Mouse (Mus musculus) hindbrain, postnatal 0 days (tissue): ENCODE data around the gene Mast3. TPM values are rescaled to one million over a fixed set of nuclear protein-coding genes. Genes with fewer than 3 reads are reported as not detected.
A peak's percentile ranks its signal among the peaks of the same experiment; 100 is the strongest.

Experiments
- ATAC-seq: fragments of 200-750 bp; cut with Nextera tagmentation; 2 replicates; pipeline ENCODE4 v1.8.0; 2017; ENCODE audit warnings: mild to moderate bottlenecking, moderate TSS enrichment, moderate library complexity
- DNase-seq: peaks from one replicate; pipeline ENCODE4 v3.0.0-alpha.2; 2015; ENCODE audit warnings: low spot score
- H3K27ac ChIP-seq: fragments of 300-500 bp; sonication (generic); 2 replicates; pipeline ENCODE4 v1.5.1; 2014; ENCODE audit warnings: mild to moderate bottlenecking
- H3K27me3 ChIP-seq: fragments of 300-500 bp; sonication (generic); 2 replicates; pipeline ENCODE4 v1.6.1; 2014; ENCODE audit warnings: low read length, mixed read lengths; ENCODE audit not compliant: insufficient read depth
- H3K36me3 ChIP-seq: fragments of 300-500 bp; sonication (generic); 2 replicates; pipeline ENCODE4 v1.6.1; 2014; ENCODE audit warnings: low read length, mixed read lengths; ENCODE audit not compliant: insufficient read depth
- H3K4me1 ChIP-seq: fragments of 300-500 bp; sonication (generic); 2 replicates; pipeline ENCODE4 v1.6.1; 2014; ENCODE audit warnings: antibody characterized with exemption, low read length, mixed read lengths; ENCODE audit not compliant: insufficient read depth
- H3K4me2 ChIP-seq: fragments of 300-500 bp; sonication (generic); 2 replicates; pipeline ENCODE4 v1.6.1; 2014; ENCODE audit warnings: low read depth, mild to moderate bottlenecking, low read length, moderate library complexity, mixed read lengths
- H3K4me3 ChIP-seq: fragments of 300-500 bp; sonication (generic); 2 replicates; pipeline ENCODE4 v1.5.1; 2014; ENCODE audit warnings: low read length
- H3K9ac ChIP-seq: fragments of 300-500 bp; sonication (generic); replicated peaks from 2 replicates; pipeline ENCODE4 v1.6.1; 2014; ENCODE audit warnings: mild to moderate bottlenecking, low read length, moderate library complexity, mixed read lengths
- H3K9me3 ChIP-seq: fragments of 300-500 bp; sonication (generic); 2 replicates; pipeline ENCODE4 v1.6.1; 2016; ENCODE audit warnings: low read length, mixed read lengths
- CTCF ChIP-seq: IDR thresholded peaks from 2 replicates; pipeline ENCODE4 v1.5.1; 2016; ENCODE audit warnings: antibody characterized with exemption, control low read depth, low read depth
- WGBS: fragments of 180-500 bp; shearing (Covaris S2); extraction: QIAGEN DNeasy Blood & Tissue Kit; methylation state at CpG from one replicate; pipeline ENCODE4 v1.1.7; 2014; 5-methylcytosine and 5-hydroxymethylcytosine counted together
- polyA plus RNA-seq: library from polyadenylated mRNA; unstranded; fragments of >200 nt; fragmentation: Nextera tagmentation; extraction: Ambion mirVana; gene quantifications from 2 replicates; pipeline ENCODE4 v1.2.1, GENCODE M21; 2015
- total RNA-seq: library from RNA; depleted of rRNA; stranded (reverse); fragments of >200 nt; gene quantifications from 2 replicates; pipeline ENCODE4 v1.2.3, GENCODE M21; 2014

Gene Mast3
- total and polyA plus RNA-seq, 2 experiments from 2014 or later, result 16.2 to 42.1 TPM

DNA sequence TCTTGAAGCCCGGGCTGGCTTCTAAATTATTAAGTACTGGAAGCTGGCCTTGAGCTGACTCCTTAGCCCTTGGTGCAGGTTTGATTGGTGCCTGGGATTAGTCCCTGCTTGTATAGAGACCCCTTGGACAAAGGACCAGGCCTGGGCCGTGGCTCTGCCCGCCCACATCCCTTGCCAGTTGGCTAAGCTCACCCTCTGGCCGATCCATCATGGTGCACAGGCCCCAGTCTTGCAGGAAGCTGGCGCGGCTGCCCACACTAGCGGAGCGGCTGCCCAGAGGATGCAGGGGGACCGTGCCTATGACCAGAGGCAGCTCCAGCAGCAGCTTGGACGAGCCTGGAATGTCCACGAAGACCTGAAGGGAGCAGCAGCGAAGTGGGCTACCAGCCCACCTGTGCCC lies 31.8 kb upstream of the Mast3 start:
- Histone ChIP-seq H3K4me3 (no peak overlapping the region), H3K36me3 (no peaks in the 10 kb centered on the region), H3K27ac (no peak overlapping the region), H3K27me3 (no peaks in the 10 kb centered on the region), H3K4me1 (0 out of 2 replicates have a peak, but pooled peaks cover 6% of the 10 kb centered on the region), H3K9me3 (no peaks in the 10 kb centered on the region), H3K4me2 (no peak overlapping the region), H3K9ac (no peak overlapping the region)
- WGBS, result 84% methylated on average over 12 of the region's 12 CpGs
- DNase-seq (no peak), ATAC-seq (no peak)
- TF ChIP-seq CTCF, result no peak

DNA sequence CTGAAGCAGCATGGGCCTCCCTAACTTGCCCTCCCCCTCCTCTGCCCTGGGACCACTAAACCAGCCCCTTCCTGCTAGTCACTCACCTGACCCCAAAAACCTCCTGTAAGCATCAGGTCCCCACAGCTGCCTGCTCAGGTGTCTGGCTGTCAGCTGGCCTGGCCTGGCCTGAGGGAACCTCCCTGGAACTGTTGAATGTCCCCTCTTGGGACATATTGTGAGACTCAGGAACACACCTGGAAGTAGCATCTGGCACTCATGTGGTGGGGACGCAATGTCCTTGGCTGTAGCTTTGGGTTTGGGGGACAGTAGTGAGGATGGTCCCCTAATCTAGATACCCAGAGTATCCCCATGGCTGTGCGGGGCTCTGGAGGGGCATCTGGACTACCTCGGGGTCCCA lies 29.2 kb upstream of the Mast3 start:
- ATAC-seq, result no peak
- Histone ChIP-seq H3K4me3 (no peak overlapping the region), H3K9me3 (no peaks in the 10 kb centered on the region), H3K9ac (no peak overlapping the region), H3K4me1 (0 out of 2 replicates have a peak, but pooled peaks cover 6% of the 10 kb centered on the region), H3K36me3 (no peaks in the 10 kb centered on the region), H3K27ac (no peak overlapping the region), H3K4me2 (no peak overlapping the region), H3K27me3 (no peaks in the 10 kb centered on the region)
- no peak for DNase-seq
- WGBS, result 97% methylated on average over 3 of the region's 3 CpGs
- TF ChIP-seq CTCF, result no peak

- no peaks in the 10 kb centered on the region for H3K36me3 ChIP-seq
- WGBS, result 33% methylated on average over 15 of the region's 15 CpGs
- no peak overlapping the region for H3K4me3 ChIP-seq
- no peak overlapping the region for H3K27ac ChIP-seq
- DNase-seq (no peak), ATAC-seq (no peak)
- H3K4me1 ChIP-seq, result 0 out of 2 replicates have a peak, but pooled peaks cover 2% of the 10 kb centered on the region
- no peaks in the 10 kb centered on the region for H3K27me3 ChIP-seq
- H3K9me3 ChIP-seq, result no peaks in the 10 kb centered on the region
- no peak overlapping the region for H3K4me2 ChIP-seq
- no peak overlapping the region for H3K9ac ChIP-seq
- TF ChIP-seq CTCF, result no peak
Observed at GRCm38 (mm10) chr8:70833520-70833919, 28.7 kb upstream of the Mast3 start.

DNA sequence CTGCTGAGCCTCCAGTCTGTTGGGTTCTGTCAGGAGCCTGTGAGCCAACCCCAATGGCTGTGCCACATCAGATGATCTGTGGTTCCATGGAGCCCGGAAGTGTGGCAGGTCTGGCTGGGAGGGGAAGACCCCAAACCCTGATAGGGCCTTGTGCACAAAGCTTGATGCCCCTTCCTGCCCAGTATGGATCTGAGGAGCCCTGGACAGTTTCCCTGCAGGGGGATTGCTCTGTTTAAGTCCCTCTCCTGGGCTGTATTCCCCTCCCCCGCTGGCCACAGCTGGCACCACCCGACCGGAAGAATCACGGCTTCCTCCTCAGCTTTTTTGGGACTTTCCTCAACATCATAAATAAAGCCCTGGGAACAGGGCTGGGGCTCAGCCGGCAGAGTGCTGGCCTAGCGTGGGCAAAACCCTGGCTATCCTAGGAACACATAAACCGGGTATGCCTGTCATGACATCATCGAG lies 28.2 kb upstream of the Mast3 start:
- H3K9ac ChIP-seq, result no peak overlapping the region
- H3K4me1 ChIP-seq, result no peaks in the 10 kb centered on the region
- no peak overlapping the region for H3K4me3 ChIP-seq
- H3K27me3 ChIP-seq, result no peaks in the 10 kb centered on the region
- no peak for ATAC-seq
- no peaks in the 10 kb centered on the region for H3K36me3 ChIP-seq
- no peak for TF ChIP-seq CTCF
- 52% methylated on average over 9 of the region's 9 CpGs for WGBS
- H3K27ac ChIP-seq, result no peak overlapping the region
- DNase-seq, result no peak
- H3K9me3 ChIP-seq, result no peaks in the 10 kb centered on the region
- no peak overlapping the region for H3K4me2 ChIP-seq

DNA sequence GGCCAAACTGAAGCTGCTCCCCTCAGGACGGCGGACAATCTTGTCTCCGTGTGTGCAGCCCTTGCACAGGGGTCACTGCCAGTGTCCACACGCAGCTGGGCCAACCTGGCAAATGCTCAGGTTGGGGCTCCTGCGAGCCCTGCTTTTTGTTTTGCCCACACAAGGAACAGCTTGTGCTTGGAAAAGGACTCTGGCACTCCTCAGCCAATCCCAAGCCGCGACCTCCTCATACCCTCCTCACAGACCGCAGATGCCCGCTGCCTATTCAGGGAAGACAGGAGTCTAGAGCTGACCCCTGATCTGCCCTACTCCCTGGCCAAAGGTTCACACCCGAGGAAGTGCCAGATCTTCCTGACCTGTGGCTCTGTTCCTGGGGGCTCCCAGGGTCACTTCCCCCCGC lies 27.5 kb upstream of the Mast3 start:
- ATAC-seq, result peak; percentile 31; the same call in 1 of the 2 replicates
- 59% methylated on average over 11 of the region's 11 CpGs for WGBS
- DNase-seq, result no peak
- H3K4me3 ChIP-seq, result no peak overlapping the region
- no peaks in the 10 kb centered on the region for H3K9me3 ChIP-seq
- H3K9ac ChIP-seq, result no peak overlapping the region
- no peaks in the 10 kb centered on the region for H3K4me1 ChIP-seq
- no peak overlapping the region for H3K4me2 ChIP-seq
- H3K36me3 ChIP-seq, result no peaks in the 10 kb centered on the region
- TF ChIP-seq CTCF, result no peak
- H3K27ac ChIP-seq, result no peak overlapping the region
- no peaks in the 10 kb centered on the region for H3K27me3 ChIP-seq

- ATAC-seq, result no peak
- Histone ChIP-seq H3K9me3 (no peaks in the 10 kb centered on the region), H3K27me3 (no peaks in the 10 kb centered on the region), H3K27ac (no peak overlapping the region), H3K4me3 (no peak overlapping the region), H3K4me2 (no peak overlapping the region), H3K36me3 (no peaks in the 10 kb centered on the region), H3K4me1 (no peaks in the 10 kb centered on the region), H3K9ac (no peak overlapping the region)
- whole genome bisulfite sequencing, result 83% methylated on average over 8 of the region's 8 CpGs
- no peak for DNase-seq
- TF ChIP-seq CTCF, result no peak
Observed at GRCm38 (mm10) chr8:70831517-70831916, 26.7 kb upstream of the Mast3 start.

DNA sequence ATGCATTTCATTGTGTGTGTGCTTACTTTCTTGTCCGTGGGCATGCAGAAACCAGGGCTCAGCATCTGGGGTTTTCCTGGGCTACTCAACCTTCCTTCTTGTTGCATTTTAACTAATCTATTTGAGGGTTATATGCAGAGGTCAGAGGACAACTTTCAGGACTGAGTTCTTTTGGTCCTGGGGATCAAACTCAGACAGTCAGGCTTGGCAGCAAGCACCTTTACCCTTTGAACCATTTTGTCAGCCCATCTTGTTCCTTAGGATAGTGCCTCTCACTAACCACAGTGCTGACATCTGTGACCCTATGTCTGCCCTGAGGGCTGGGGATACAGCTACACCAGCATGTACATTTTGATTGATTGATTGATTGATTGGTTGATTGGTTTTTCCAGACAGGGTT lies 22.9 kb upstream of the Mast3 start:
- Histone ChIP-seq H3K4me2 (no peak overlapping the region), H3K36me3 (no peaks in the 10 kb centered on the region)
- WGBS, result 89% methylated on average over 1 of the region's 1 CpGs

More for the DNA sequence above, 22.9 kb upstream of the Mast3 start:
- no peak for TF ChIP-seq CTCF
- no peak overlapping the region for H3K27ac ChIP-seq
- H3K4me3 ChIP-seq, result no peak overlapping the region
- DNase-seq (no peak), ATAC-seq (no peak)
- H3K9ac ChIP-seq, result no peak overlapping the region
- H3K9me3 ChIP-seq, result no peaks in the 10 kb centered on the region
- no peaks in the 10 kb centered on the region for H3K27me3 ChIP-seq
- no peaks in the 10 kb centered on the region for H3K4me1 ChIP-seq
